Mouse (Mus musculus) forebrain, embryonic 12.5 days (tissue): ENCODE results near the gene Magea5. TPM values are rescaled to one million over a fixed set of nuclear protein-coding genes. Genes with fewer than 3 reads are reported as not detected.
"Not testable (repeated sequence)": the region's sequence is repeated elsewhere in the genome, so short reads cannot be mapped to it uniquely, and the experiment has no call there.

Source experiments
- ATAC-seq: fragments of 200-750 bp; cut with Nextera tagmentation; 2 replicates; pipeline ENCODE4 v1.8.0; 2017; ENCODE audit warnings: moderate TSS enrichment; ENCODE audit not compliant: low FRiP score
- H3K27ac ChIP-seq: fragments of 300-500 bp; sonication (generic); 2 replicates; pipeline ENCODE4 v1.5.1; 2016; ENCODE audit warnings: mild to moderate bottlenecking
- H3K27me3 ChIP-seq: fragments of 300-500 bp; sonication (generic); 2 replicates; pipeline ENCODE4 v1.6.1; 2016; ENCODE audit warnings: mild to moderate bottlenecking
- H3K36me3 ChIP-seq: fragments of 300-500 bp; sonication (generic); replicated peaks from 2 replicates; pipeline ENCODE4 v1.6.1; 2016; ENCODE audit warnings: mild to moderate bottlenecking
- H3K4me1 ChIP-seq: fragments of 300-500 bp; sonication (generic); 2 replicates; pipeline ENCODE4 v1.6.1; 2016
- H3K4me2 ChIP-seq: fragments of 300-500 bp; sonication (generic); 2 replicates; pipeline ENCODE4 v1.6.1; 2016; ENCODE audit warnings: mild to moderate bottlenecking, moderate library complexity
- H3K4me3 ChIP-seq: fragments of 300-500 bp; sonication (generic); replicated peaks from 2 replicates; pipeline ENCODE4 v1.5.1; 2016; ENCODE audit warnings: mild to moderate bottlenecking
- H3K9ac ChIP-seq: fragments of 300-500 bp; sonication (generic); 2 replicates; pipeline ENCODE4 v1.6.1; 2016; ENCODE audit warnings: mild to moderate bottlenecking
- H3K9me3 ChIP-seq: fragments of 300-500 bp; sonication (generic); 2 replicates; pipeline ENCODE4 v1.6.1; 2016
- WGBS: fragments of 180-500 bp; shearing (Covaris S2); methylation state at CpG from one replicate; pipeline ENCODE4 v1.1.7; 2016; 5-methylcytosine and 5-hydroxymethylcytosine counted together
- polyA plus RNA-seq: library from polyadenylated mRNA; unstranded; fragments of >200 nt; fragmentation: Nextera tagmentation; extraction: Ambion mirVana; gene quantifications from 2 replicates; pipeline ENCODE4 v1.2.1, GENCODE M21; 2016

Gene Magea5
- not detected in 2 replicates for polyA plus RNA-seq

DNA sequence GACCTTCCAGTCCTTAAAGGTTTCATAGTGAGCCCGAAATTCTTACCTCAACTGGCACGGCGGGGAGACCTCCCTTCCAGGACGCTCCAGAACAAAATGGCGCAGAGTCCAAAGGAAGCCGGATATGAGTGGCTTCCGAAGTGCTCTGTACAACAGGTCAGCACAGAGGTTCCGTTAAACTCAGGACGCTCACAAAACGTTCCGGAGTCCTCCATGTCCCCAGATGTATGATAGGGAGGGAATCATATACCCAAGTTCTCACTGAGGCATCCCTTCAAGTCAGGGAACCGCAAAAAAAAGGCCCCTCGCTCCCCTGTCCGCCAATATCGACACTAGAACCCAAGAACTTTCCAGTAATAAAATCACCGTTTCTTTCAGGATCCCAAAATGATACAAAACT, at the start of gene Magea5:
TSS of gene Magea5 (minus strand) at position 101 of the 400 bp plus-strand sequence.
- not testable (repeated sequence) for H3K4me3 ChIP-seq, H3K36me3 ChIP-seq, H3K27ac ChIP-seq, H3K9me3 ChIP-seq, H3K4me1 ChIP-seq, ATAC-seq, H3K4me2 ChIP-seq, H3K27me3 ChIP-seq, H3K9ac ChIP-seq
- WGBS, result 87% methylated on average over 15 of the region's 16 CpGs

DNA sequence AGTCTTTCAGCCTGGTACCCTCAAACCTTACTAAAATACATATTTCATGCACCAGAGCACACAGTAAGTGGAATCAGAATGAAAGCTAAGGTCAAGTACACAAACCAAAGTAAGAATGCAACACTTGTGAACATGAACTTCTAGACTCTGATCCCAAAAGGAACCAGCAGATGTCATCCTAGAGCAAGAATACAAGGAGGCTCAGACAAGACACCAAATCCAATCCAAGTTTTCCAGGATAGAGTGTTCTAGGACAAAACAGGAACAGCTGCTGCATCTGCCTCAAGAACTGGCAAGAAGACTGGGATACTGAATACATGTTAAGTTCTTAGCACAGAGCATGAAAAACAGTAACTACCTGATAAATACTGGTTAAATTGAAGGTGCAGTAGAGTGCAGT, 35.1 kb upstream of the Magea5 start:
- H3K36me3 ChIP-seq, result no peaks in the 10 kb centered on the region
- ATAC-seq, result no peak
- no peaks in the 10 kb centered on the region for H3K9me3 ChIP-seq
- no peak overlapping the region for H3K9ac ChIP-seq
- no peak overlapping the region for H3K4me3 ChIP-seq
- no peak overlapping the region for H3K4me2 ChIP-seq
- H3K27ac ChIP-seq, result no peak overlapping the region
- no peaks in the 10 kb centered on the region for H3K4me1 ChIP-seq
- no peaks in the 10 kb centered on the region for H3K27me3 ChIP-seq

DNA sequence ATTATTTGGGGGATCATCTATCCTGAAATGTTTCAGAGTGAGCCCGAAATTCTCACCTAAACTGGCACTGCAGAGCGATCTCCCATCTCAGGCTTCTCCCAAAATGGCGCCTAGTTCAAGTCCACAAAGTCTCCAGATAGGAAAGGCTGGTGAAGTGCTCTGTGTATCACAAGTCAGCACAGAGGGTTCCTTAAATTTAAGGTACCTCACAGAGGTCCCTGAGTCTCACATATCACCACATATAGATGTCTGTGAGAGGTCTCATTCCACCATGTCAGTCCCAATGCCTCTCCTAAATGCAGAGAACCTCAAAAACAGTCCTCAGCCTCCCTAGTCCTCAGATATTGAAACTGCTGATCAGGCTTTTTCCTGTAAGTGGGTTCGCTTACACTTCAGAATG, 30.6 kb upstream of the Magea5 start, which contains the start of gene Magea2:
TSS of gene Magea2 (minus strand) at position 101 of the 400 bp plus-strand sequence.
- ATAC-seq, H3K9me3 ChIP-seq: not testable (repeated sequence)
- 75% methylated on average over 4 of the region's 4 CpGs for WGBS

DNA sequence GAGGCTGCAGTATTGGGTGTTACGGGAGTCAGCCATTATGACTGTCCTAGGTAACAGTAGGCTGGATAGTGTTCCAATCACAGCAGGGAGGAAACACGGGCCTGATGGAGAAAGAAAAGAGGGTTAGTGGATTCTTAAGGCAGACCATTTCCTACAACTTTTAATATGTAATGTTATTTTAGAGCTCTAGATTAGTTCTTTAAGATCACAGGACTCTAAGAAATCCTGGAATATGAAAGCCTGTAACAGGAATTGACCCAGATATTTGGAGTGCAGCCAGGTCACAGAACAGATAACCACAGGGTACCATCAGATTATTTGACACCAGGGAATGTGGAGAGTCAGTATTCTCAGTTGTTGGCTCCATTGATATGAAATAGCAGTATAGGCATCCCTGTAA, 26.7 kb upstream of the Magea5 start, which contains the start of gene Magea1:
TSS of gene Magea1 (minus strand) at position 101 of the 400 bp plus-strand sequence.
- not testable (repeated sequence) for H3K9ac ChIP-seq, H3K27me3 ChIP-seq, H3K27ac ChIP-seq, H3K36me3 ChIP-seq, H3K4me1 ChIP-seq, H3K4me3 ChIP-seq, H3K4me2 ChIP-seq, H3K9me3 ChIP-seq, ATAC-seq
- WGBS, result 63% methylated on average over 1 of the region's 2 CpGs

More for the DNA sequence above, 30.6 kb upstream of the Magea5 start, which contains the start of gene Magea2:
- H3K4me1 ChIP-seq, H3K36me3 ChIP-seq, H3K9ac ChIP-seq, H3K27ac ChIP-seq, H3K27me3 ChIP-seq, H3K4me2 ChIP-seq, H3K4me3 ChIP-seq: not testable (repeated sequence)

Other genes starting within 250 kb of the Magea5 start
- not detected in 2 replicates for gene Cldn34b1, start 172.9 kb downstream of the Magea5 start, polyA plus RNA-seq
- not detected in 2 replicates for gene Magea6, start 127.2 kb downstream of the Magea5 start, polyA plus RNA-seq
- gene Magea3, start 113.6 kb downstream of the Magea5 start, polyA plus RNA-seq, result not detected in 2 replicates
- not detected in 2 replicates for gene Magea8, start 67.3 kb downstream of the Magea5 start, polyA plus RNA-seq
- not detected in 2 replicates for gene Magea1, start 26.6 kb upstream of the Magea5 start, polyA plus RNA-seq
- gene Magea2, start 30.5 kb upstream of the Magea5 start, polyA plus RNA-seq, result not detected in 2 replicates
- gene Cldn34b2, start 65.3 kb upstream of the Magea5 start, polyA plus RNA-seq, result not detected in 2 replicates
- 58.9 and 62.1 TPM in 2 replicates for gene Sat1, start 153.3 kb upstream of the Magea5 start, polyA plus RNA-seq
- 15.0 and 18.1 TPM in 2 replicates for gene Acot9, start 199.3 kb upstream of the Magea5 start, polyA plus RNA-seq